Mouse (Mus musculus) stomach, embryonic 14.5 days (tissue): Measurements from ENCODE around the gene Txlnb. TPM values are rescaled to one million over a fixed set of nuclear protein-coding genes. Genes with fewer than 3 reads are reported as not detected.
"Not testable (repeated sequence)": the region's sequence is repeated elsewhere in the genome, so short reads cannot be mapped to it uniquely, and the experiment has no call there.

Experiments
- ATAC-seq: fragments of 200-750 bp; cut with Nextera tagmentation; 2 replicates; pipeline ENCODE4 v1.8.0; 2017; ENCODE audit warnings: low read depth, moderate TSS enrichment; ENCODE audit not compliant: insufficient number of reproducible peaks, insufficient read depth, low FRiP score
- H3K27ac ChIP-seq: fragments of 300-500 bp; sonication (generic); 2 replicates; pipeline ENCODE4 v1.5.1; 2014; ENCODE audit warnings: mild to moderate bottlenecking, low read length, moderate library complexity, mixed read lengths
- H3K27me3 ChIP-seq: fragments of 300-500 bp; sonication (generic); 2 replicates; pipeline ENCODE4 v1.6.1; 2014; ENCODE audit warnings: low read length, control low read depth, mixed read lengths; ENCODE audit not compliant: control insufficient read depth, insufficient read depth
- H3K36me3 ChIP-seq: fragments of 300-500 bp; sonication (generic); 2 replicates; pipeline ENCODE4 v1.6.1; 2014; ENCODE audit warnings: mild to moderate bottlenecking, control low read depth, low read length, moderate library complexity, mixed read lengths; ENCODE audit not compliant: control insufficient read depth, insufficient read depth
- H3K4me1 ChIP-seq: fragments of 300-500 bp; sonication (generic); 2 replicates; pipeline ENCODE4 v1.6.1; 2014; ENCODE audit warnings: low read length, control low read depth, mixed read lengths; ENCODE audit not compliant: control insufficient read depth, insufficient read depth
- H3K4me2 ChIP-seq: fragments of 300-500 bp; sonication (generic); replicated peaks from 2 replicates; pipeline ENCODE4 v1.6.1; 2014; ENCODE audit warnings: low read depth, low read length, control low read depth
- H3K4me3 ChIP-seq: fragments of 300-500 bp; sonication (generic); 2 replicates; pipeline ENCODE4 v1.5.1; 2014; ENCODE audit warnings: low read depth, low read length, control low read depth
- H3K9ac ChIP-seq: fragments of 300-500 bp; sonication (generic); replicated peaks from 2 replicates; pipeline ENCODE4 v1.6.1; 2014; ENCODE audit warnings: low read depth, mild to moderate bottlenecking, control low read depth, low read length, moderate library complexity, mixed read lengths
- H3K9me3 ChIP-seq: fragments of 300-500 bp; sonication (generic); 2 replicates; pipeline ENCODE4 v1.6.1; 2016; ENCODE audit warnings: low read depth, low read length, control low read depth; ENCODE audit not compliant: control insufficient read depth
- WGBS: fragments of 180-500 bp; shearing (Covaris S2); extraction: QIAGEN DNeasy Blood & Tissue Kit; methylation state at CpG from one replicate; pipeline ENCODE4 v1.1.7; 2014; 5-methylcytosine and 5-hydroxymethylcytosine counted together
- polyA plus RNA-seq: library from polyadenylated mRNA; unstranded; fragments of >200 nt; fragmentation: Nextera tagmentation; extraction: Ambion mirVana; gene quantifications from 2 replicates; pipeline ENCODE4 v1.2.1, GENCODE M21; 2014

Gene Txlnb
- polyA plus RNA-seq, 1 experiment from 2014 or later = 0.77 TPM

GRCm38 (mm10) chr10:17796846-17797631, 1.0 kb downstream of the Txlnb start:
- Histone ChIP-seq H3K27ac (no peak overlapping the region), H3K4me2 (no peak overlapping the region; the same call in 1 of the 2 replicates), H3K9me3 (no peaks in the 10 kb centered on the region), H3K4me3 (no peak overlapping the region), H3K27me3 (no peaks in the 10 kb centered on the region), H3K4me1 (no peaks in the 10 kb centered on the region), H3K9ac (no peak overlapping the region), H3K36me3 (no peaks in the 10 kb centered on the region)
- no peak for ATAC-seq
- WGBS = 60% methylated on average over 12 of the region's 12 CpGs

- H3K27me3 ChIP-seq = no peaks in the 10 kb centered on the region
- H3K4me2 ChIP-seq = no peak overlapping the region
- no peaks in the 10 kb centered on the region for H3K36me3 ChIP-seq
- no peaks in the 10 kb centered on the region for H3K4me1 ChIP-seq
- no peak for ATAC-seq
- no peaks in the 10 kb centered on the region for H3K9me3 ChIP-seq
- no peak overlapping the region for H3K27ac ChIP-seq
- H3K4me3 ChIP-seq = no peak overlapping the region
- WGBS = 90% methylated on average over 3 of the region's 3 CpGs
- H3K9ac ChIP-seq = no peak overlapping the region
These were observed 1.7 kb downstream of the Txlnb start for GRCm38 (mm10) chr10:17797681-17798080.

- Histone ChIP-seq H3K9ac (no peak overlapping the region), H3K4me2 (no peak overlapping the region), H3K4me1 (no peaks in the 10 kb centered on the region), H3K27me3 (no peaks in the 10 kb centered on the region), H3K9me3 (no peaks in the 10 kb centered on the region), H3K4me3 (no peak overlapping the region), H3K36me3 (no peaks in the 10 kb centered on the region), H3K27ac (no peak overlapping the region)
- no peak for ATAC-seq
- WGBS = 84% methylated on average over 2 of the region's 2 CpGs
These were observed 5.8 kb downstream of the Txlnb start for GRCm38 (mm10) chr10:17801788-17802187.

- WGBS = 91% methylated on average over 1 of the region's 1 CpGs
- Histone ChIP-seq H3K9ac (no peak overlapping the region), H3K4me1 (no peaks in the 10 kb centered on the region), H3K27ac (no peak overlapping the region), H3K4me2 (no peak overlapping the region), H3K36me3 (no peaks in the 10 kb centered on the region), H3K9me3 (no peaks in the 10 kb centered on the region), H3K27me3 (no peaks in the 10 kb centered on the region), H3K4me3 (no peak overlapping the region)
- ATAC-seq = no peak
These were observed 12.5 kb downstream of the Txlnb start for GRCm38 (mm10) chr10:17808526-17808925.

GRCm38 (mm10) chr10:17815052-17815451, 19.0 kb downstream of the Txlnb start:
- Histone ChIP-seq H3K4me2 (no peak overlapping the region), H3K36me3 (no peaks in the 10 kb centered on the region), H3K27me3 (no peaks in the 10 kb centered on the region), H3K27ac (no peak overlapping the region), H3K4me3 (no peak overlapping the region), H3K9me3 (no peaks in the 10 kb centered on the region), H3K4me1 (no peaks in the 10 kb centered on the region), H3K9ac (no peak overlapping the region)
- WGBS = 76% methylated on average over 11 of the region's 11 CpGs
- ATAC-seq = no peak

GRCm38 (mm10) chr10:17820422-17820821, 24.4 kb downstream of the Txlnb start:
- not testable (repeated sequence) for H3K27me3 ChIP-seq, H3K36me3 ChIP-seq, H3K4me2 ChIP-seq, H3K27ac ChIP-seq, H3K9me3 ChIP-seq, H3K9ac ChIP-seq, H3K4me3 ChIP-seq, ATAC-seq, H3K4me1 ChIP-seq
- WGBS = 87% methylated on average over 7 of the region's 7 CpGs

GRCm38 (mm10) chr10:17827391-17827790, 31.4 kb downstream of the Txlnb start:
- no peak overlapping the region for H3K27ac ChIP-seq
- peak overlapping the region; percentile 27; the same call in 1 of the 2 replicates for H3K4me2 ChIP-seq

GRCm38 (mm10) chr10:17829205-17829604, 33.2 kb downstream of the Txlnb start:
- no peak overlapping the region for H3K9ac ChIP-seq
- 55% methylated on average over 4 of the region's 4 CpGs for WGBS
- no peak for ATAC-seq

More at GRCm38 (mm10) chr10:17827391-17827790, 31.4 kb downstream of the Txlnb start:
- no peaks in the 10 kb centered on the region for H3K27me3 ChIP-seq
- no peaks in the 10 kb centered on the region for H3K36me3 ChIP-seq
- no peak overlapping the region for H3K9ac ChIP-seq
- ATAC-seq = no peak
- WGBS = 4% methylated on average over 12 of the region's 12 CpGs
- no peaks in the 10 kb centered on the region for H3K9me3 ChIP-seq
- no peaks in the 10 kb centered on the region for H3K4me1 ChIP-seq
- H3K4me3 ChIP-seq = no peak overlapping the region

GRCm38 (mm10) chr10:17831041-17831440, 35.0 kb downstream of the Txlnb start:
- Histone ChIP-seq H3K4me2 (no peak overlapping the region), H3K27ac (no peak overlapping the region), H3K27me3 (no peaks in the 10 kb centered on the region), H3K9me3 (no peaks in the 10 kb centered on the region), H3K9ac (no peak overlapping the region), H3K4me3 (no peak overlapping the region), H3K4me1 (no peaks in the 10 kb centered on the region), H3K36me3 (no peaks in the 10 kb centered on the region)
- no peak for ATAC-seq
- WGBS = 60% methylated on average over 3 of the region's 3 CpGs

More at GRCm38 (mm10) chr10:17829205-17829604, 33.2 kb downstream of the Txlnb start:
- Histone ChIP-seq H3K4me1 (no peaks in the 10 kb centered on the region), H3K27me3 (no peaks in the 10 kb centered on the region), H3K36me3 (no peaks in the 10 kb centered on the region), H3K4me3 (no peak overlapping the region), H3K9me3 (no peaks in the 10 kb centered on the region), H3K4me2 (no peak overlapping the region), H3K27ac (no peak overlapping the region)
